Mouse (Mus musculus): ENCODE results near the gene Sprr2a1.

DNA sequence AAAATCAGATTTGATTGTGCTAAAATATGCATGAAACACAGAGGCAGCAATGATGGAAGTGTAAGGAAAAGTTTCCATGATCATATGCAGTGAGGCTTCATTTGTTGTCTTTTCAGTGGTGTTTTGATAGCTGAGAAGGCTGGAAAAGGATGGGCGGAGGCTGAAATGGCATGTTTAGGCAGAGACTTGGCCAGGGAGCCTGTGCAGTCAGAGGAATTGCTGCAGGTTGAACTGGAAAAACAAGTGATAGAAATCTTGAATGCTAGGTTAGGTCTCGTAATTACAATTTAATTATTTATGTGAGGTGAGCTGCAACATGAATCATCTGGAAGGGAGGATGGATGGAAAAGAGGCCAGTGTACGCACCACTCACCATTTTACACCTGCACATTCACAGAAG is 45.8 kb upstream of the Sprr2a1 start:
- TF ChIP-seq CTCF (IDR thresholded peaks at IDR 0.05; ENCODE audit: low read depth) (no peak), EP300 (IDR thresholded peaks at IDR 0.05; ENCODE audit: low read depth) (no peak)

All from liver, postnatal 0 days (tissue).